Mouse (Mus musculus) liver, embryonic 16.5 days (tissue): ENCODE results near the gene Stt3b. TPM values are rescaled to one million over a fixed set of nuclear protein-coding genes. Genes with fewer than 3 reads are reported as not detected.

Experiments
- ATAC-seq: fragments of 200-750 bp; cut with Nextera tagmentation; 2 replicates; pipeline ENCODE4 v1.8.0; 2017; ENCODE audit warnings: low read depth, mild to moderate bottlenecking, moderate number of reproducible peaks, moderate library complexity
- H3K27ac ChIP-seq: fragments of 300-500 bp; sonication (generic); 2 replicates; pipeline ENCODE4 v1.5.1; 2014; ENCODE audit warnings: mild to moderate bottlenecking, low read length
- H3K27me3 ChIP-seq: fragments of 300-500 bp; sonication (generic); 2 replicates; pipeline ENCODE4 v1.6.1; 2014; ENCODE audit warnings: low read depth, low read length, mixed read lengths; ENCODE audit not compliant: control insufficient read depth, insufficient read depth
- H3K36me3 ChIP-seq: fragments of 300-500 bp; sonication (generic); 2 replicates; pipeline ENCODE4 v1.6.1; 2014; ENCODE audit warnings: mild to moderate bottlenecking; ENCODE audit not compliant: control insufficient read depth, insufficient read depth
- H3K4me1 ChIP-seq: fragments of 300-500 bp; sonication (generic); 2 replicates; pipeline ENCODE4 v1.6.1; 2014; ENCODE audit warnings: low read depth, low read length, mixed read lengths; ENCODE audit not compliant: control insufficient read depth
- H3K4me2 ChIP-seq: fragments of 300-500 bp; sonication (generic); 2 replicates; pipeline ENCODE4 v1.6.1; 2014; ENCODE audit warnings: low read depth, low read length, mixed read lengths
- H3K4me3 ChIP-seq: fragments of 300-500 bp; sonication (generic); 2 replicates; pipeline ENCODE4 v1.5.1; 2014; ENCODE audit warnings: low read depth, mild to moderate bottlenecking, low read length
- H3K9ac ChIP-seq: fragments of 300-500 bp; sonication (generic); 2 replicates; pipeline ENCODE4 v1.6.1; 2014; ENCODE audit warnings: low read depth, low read length
- H3K9me3 ChIP-seq: fragments of 300-500 bp; sonication (generic); replicated peaks from 2 replicates; pipeline ENCODE4 v1.6.1; 2016; ENCODE audit warnings: low read length; ENCODE audit not compliant: control insufficient read depth
- WGBS: fragments of 180-500 bp; shearing (Covaris S2); extraction: QIAGEN DNeasy Blood & Tissue Kit; methylation state at CpG from one replicate; pipeline ENCODE4 v1.1.7; 2014; ENCODE audit not compliant: insufficient replicate concordance; 5-methylcytosine and 5-hydroxymethylcytosine counted together
- polyA plus RNA-seq: library from polyadenylated mRNA; unstranded; fragments of >200 nt; fragmentation: Nextera tagmentation; extraction: Ambion mirVana; gene quantifications from 2 replicates; pipeline ENCODE4 v1.2.1, GENCODE M21; 2015

Stt3b gene
- polyA plus RNA-seq, 1 experiment from 2014 or later, result 62.9 TPM

DNA sequence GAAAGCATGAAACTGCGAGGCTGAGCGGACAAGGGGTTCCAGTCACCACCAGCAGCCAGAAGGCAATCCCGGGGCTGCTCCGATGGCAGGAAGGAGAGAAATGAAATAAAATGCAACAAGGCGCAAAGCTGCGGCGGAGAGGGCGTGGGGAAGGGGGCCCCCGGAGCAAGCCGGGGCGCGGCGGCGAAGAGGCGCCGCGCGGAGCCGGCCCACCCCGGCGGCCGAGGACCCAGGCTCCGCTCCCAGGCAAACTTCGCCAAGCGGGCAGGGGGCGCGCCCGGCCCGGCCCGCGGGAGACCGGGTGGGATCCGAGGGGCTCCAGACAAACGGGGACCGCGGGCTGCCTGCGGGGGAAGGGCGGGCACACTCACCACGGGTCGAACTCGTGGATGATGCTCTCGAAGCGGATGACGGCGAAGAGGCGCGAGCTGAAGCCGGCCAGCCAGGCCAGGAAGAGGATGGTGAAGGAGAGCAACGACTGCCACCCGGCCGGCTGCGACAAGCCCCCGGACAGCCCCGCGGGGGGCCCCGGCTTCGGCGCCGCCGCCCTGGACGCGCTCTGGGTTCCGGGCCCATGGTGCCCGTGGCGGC is 745 bp downstream of the Stt3b start:
- Histone ChIP-seq H3K4me3 (peak overlapping the region; percentile 99), H3K4me1 (peaks cover 41% of the 10 kb centered on the region), H3K9ac (peak overlapping the region; percentile 99), H3K27me3 (no peaks in the 10 kb centered on the region), H3K4me2 (peak overlapping the region; percentile 80), H3K27ac (peak overlapping the region; percentile 95), H3K9me3 (no peaks in the 10 kb centered on the region), H3K36me3 (no peaks in the 10 kb centered on the region)
- under 1% methylated on average over 60 of the region's 65 CpGs for WGBS
- ATAC-seq, result no peak

DNA sequence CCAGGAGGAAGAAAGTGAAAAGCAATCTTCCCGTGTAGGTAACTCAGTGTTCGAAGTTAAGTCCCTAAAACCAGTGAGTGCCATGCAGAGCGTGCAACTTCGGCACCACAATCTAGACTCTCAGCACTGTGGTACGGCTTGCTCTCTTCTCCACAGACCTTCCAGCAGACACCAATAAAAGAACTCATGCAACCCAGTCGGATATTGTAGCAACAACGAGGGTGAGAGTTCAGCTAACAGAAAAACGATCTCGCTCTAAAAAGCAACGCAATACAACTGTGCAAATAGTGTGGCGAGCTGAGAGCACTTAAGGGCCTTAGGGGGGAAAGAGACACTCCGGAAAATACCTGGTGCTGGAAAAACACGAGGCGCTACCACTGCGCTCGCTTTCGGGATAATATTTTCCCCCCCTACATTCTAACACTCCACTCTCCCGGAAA is 1.3 kb downstream of the Stt3b start:
- Histone ChIP-seq H3K36me3 (no peaks in the 10 kb centered on the region), H3K27ac (peak overlapping the region; percentile 95), H3K9me3 (no peaks in the 10 kb centered on the region), H3K4me1 (peaks cover 40% of the 10 kb centered on the region), H3K27me3 (no peaks in the 10 kb centered on the region), H3K9ac (peak overlapping the region; percentile 99), H3K4me2 (peak overlapping the region; percentile 80), H3K4me3 (peak overlapping the region; percentile 99)
- no peak for ATAC-seq
- under 1% methylated on average over 18 of the region's 18 CpGs for WGBS

DNA sequence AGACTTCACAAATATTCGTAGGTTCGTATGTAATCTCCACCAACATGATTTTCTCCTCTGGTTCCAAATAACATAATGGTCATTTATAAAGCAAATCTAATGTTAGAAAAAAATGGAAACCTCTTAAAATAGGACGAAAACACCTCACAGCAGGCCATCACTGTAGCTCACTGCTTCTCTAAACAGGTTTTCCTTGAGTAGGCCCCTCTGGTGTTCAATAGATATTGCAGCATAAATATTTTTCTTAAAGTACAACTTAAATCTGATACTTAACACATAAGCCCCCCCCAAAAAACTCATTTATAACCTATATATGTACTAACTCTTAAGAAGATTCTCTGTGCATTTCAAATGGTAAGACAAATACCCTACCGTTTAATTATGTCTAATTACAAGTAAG is 1.8 kb downstream of the Stt3b start:
- peak overlapping the region; percentile 99 for H3K4me3 ChIP-seq
- H3K27me3 ChIP-seq, result no peaks in the 10 kb centered on the region
- peaks cover 41% of the 10 kb centered on the region for H3K4me1 ChIP-seq
- H3K9me3 ChIP-seq, result no peaks in the 10 kb centered on the region
- no peak for ATAC-seq
- WGBS, result 4% methylated on average over 4 of the region's 4 CpGs
- peak overlapping the region; percentile 95; the same call in 1 of the 2 replicates for H3K27ac ChIP-seq
- no peaks in the 10 kb centered on the region for H3K36me3 ChIP-seq
- H3K4me2 ChIP-seq, result peak overlapping the region; percentile 80
- H3K9ac ChIP-seq, result peak overlapping the region; percentile 99

DNA sequence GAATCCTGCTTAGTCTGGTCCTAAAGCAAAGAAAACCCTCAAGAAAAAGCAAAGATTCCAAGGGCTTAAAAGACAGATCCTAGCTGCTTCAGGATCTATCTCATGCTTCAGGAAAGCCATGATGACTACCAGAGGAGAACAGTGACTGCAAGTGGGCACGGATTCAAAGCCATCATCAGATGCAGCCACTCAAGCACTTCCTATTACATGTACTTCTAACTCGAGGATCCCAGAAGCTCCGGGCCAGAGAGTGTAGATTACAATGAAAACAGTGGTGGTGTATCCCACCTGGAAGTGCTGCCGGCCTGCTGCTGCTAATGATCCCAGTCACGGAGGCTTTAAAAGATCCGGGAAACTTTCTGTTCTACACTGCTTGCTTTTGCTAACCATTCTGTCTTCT is 4.0 kb downstream of the Stt3b start:
- ATAC-seq, result no peak
- H3K4me2 ChIP-seq, result peak overlapping the region; percentile 80
- H3K9me3 ChIP-seq, result no peaks in the 10 kb centered on the region
- no peaks in the 10 kb centered on the region for H3K36me3 ChIP-seq
- no peaks in the 10 kb centered on the region for H3K27me3 ChIP-seq
- H3K9ac ChIP-seq, result peak overlapping the region; percentile 34; the same call in 1 of the 2 replicates
- WGBS, result 13% methylated on average over 6 of the region's 6 CpGs
- H3K4me3 ChIP-seq, result peak overlapping the region; percentile 99
- H3K27ac ChIP-seq, result peak overlapping the region; percentile 7; the same call in 1 of the 2 replicates
- peaks cover 49% of the 10 kb centered on the region for H3K4me1 ChIP-seq

DNA sequence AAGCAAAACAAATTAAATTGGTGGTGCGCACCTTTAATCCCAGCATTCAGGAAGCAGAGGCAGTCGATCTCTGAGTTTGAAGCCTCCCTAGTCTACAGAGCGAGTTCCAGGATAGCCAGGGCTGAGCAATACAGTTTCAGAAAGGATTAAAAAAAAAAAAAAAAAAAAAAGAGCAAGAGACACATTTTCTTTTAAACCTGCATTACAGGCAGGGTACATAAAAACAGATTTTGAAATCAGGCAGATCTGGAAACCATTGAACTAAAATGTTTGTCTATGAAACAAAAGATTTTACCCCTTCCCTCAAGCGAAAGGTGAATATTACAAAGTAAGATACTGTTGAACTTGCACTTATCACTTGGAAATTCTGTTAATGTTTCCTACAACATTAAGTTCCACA is 6.1 kb downstream of the Stt3b start:
- Histone ChIP-seq H3K4me1 (peaks cover 57% of the 10 kb centered on the region), H3K4me2 (no peak overlapping the region), H3K9me3 (no peaks in the 10 kb centered on the region), H3K36me3 (no peaks in the 10 kb centered on the region), H3K27ac (no peak overlapping the region), H3K9ac (no peak overlapping the region), H3K27me3 (no peaks in the 10 kb centered on the region), H3K4me3 (no peak overlapping the region)
- 53% methylated on average over 4 of the region's 4 CpGs for whole genome bisulfite sequencing
- no peak for ATAC-seq

DNA sequence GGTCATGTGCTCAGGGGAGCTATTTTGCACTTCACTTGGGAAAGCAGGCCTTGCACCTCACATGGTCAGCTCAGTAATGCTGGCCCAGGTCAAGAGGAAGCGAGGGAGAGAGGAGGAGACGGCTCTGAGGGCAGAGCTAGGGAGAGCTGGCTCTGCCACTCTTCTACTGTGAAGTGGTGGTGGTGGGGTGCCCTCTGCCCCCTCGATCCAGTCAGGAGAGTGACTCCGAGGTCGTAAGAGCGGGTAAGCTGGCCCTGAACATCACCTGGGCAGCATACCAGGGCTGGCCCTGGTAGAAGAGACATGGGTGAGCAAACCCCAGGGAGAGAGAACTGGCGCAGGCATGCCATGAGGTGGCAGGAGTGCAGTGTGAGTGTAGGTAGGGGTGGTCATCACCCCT is 8.6 kb downstream of the Stt3b start:
- Histone ChIP-seq H3K4me3 (no peak overlapping the region), H3K9me3 (no peaks in the 10 kb centered on the region), H3K4me2 (no peak overlapping the region), H3K27me3 (no peaks in the 10 kb centered on the region), H3K9ac (no peak overlapping the region), H3K36me3 (no peaks in the 10 kb centered on the region), H3K27ac (no peak overlapping the region), H3K4me1 (peaks cover 49% of the 10 kb centered on the region)
- peak; percentile 17 for ATAC-seq
- 67% methylated on average over 7 of the region's 7 CpGs for WGBS

DNA sequence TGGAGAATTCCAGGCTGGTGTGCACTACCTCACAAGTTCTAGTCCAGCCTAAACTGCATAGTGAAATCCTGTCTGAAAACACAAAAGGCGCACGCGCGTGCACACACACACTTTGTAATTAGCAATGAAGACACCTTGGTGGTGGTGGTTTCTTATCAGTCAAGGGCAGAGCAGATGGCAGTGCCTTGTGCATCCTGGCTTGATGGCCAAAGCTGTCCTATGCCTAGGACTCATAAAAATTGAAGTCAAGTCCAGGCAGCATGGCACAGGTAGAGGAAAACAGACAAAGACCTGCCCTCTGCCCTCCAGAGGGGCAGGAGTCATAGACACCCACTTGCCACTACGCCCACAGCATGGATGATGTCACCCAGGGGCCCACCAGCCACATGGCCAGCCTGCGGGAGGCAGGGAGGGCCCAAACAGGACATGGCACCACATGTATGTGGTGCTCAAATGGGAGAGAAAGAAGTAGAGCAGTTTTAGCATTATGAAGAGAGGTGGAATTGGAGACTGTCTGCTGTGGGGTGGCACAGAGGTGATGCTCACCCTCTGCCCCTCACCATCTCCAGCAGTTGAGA is 9.1 kb downstream of the Stt3b start:
- Histone ChIP-seq H3K9ac (no peak overlapping the region), H3K27ac (no peak overlapping the region), H3K9me3 (no peaks in the 10 kb centered on the region), H3K4me3 (no peak overlapping the region), H3K36me3 (no peaks in the 10 kb centered on the region), H3K4me2 (no peak overlapping the region), H3K27me3 (no peaks in the 10 kb centered on the region), H3K4me1 (peaks cover 44% of the 10 kb centered on the region)
- ATAC-seq, result peak; percentile 78
- WGBS, result 33% methylated on average over 6 of the region's 6 CpGs

DNA sequence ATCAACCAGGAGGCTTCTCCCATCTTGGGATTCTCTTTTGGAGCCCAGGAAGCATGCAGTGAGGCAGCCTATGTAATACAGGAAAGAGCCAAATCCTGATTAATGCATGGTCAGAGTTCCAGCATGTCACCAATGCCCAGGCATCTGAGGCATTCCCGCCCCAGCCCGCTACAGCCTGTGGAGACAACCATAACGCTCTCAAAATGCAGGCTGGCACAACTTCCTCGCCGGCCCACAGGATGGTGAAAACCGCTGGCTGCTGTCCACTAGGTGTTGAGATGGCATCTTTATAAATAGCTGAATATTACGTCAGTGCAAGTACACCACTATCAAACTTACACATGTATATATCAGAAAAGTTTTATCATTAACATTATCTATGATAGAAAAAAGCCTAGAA is 13.5 kb downstream of the Stt3b start:
- no peak overlapping the region for H3K4me3 ChIP-seq
- no peak overlapping the region for H3K4me2 ChIP-seq
- no peak overlapping the region for H3K27ac ChIP-seq
- H3K9ac ChIP-seq, result no peak overlapping the region
- H3K9me3 ChIP-seq, result no peaks in the 10 kb centered on the region
- H3K27me3 ChIP-seq, result no peaks in the 10 kb centered on the region
- ATAC-seq, result no peak
- H3K4me1 ChIP-seq, result peaks cover 18% of the 10 kb centered on the region
- WGBS, result 77% methylated on average over 7 of the region's 7 CpGs
- no peaks in the 10 kb centered on the region for H3K36me3 ChIP-seq

DNA sequence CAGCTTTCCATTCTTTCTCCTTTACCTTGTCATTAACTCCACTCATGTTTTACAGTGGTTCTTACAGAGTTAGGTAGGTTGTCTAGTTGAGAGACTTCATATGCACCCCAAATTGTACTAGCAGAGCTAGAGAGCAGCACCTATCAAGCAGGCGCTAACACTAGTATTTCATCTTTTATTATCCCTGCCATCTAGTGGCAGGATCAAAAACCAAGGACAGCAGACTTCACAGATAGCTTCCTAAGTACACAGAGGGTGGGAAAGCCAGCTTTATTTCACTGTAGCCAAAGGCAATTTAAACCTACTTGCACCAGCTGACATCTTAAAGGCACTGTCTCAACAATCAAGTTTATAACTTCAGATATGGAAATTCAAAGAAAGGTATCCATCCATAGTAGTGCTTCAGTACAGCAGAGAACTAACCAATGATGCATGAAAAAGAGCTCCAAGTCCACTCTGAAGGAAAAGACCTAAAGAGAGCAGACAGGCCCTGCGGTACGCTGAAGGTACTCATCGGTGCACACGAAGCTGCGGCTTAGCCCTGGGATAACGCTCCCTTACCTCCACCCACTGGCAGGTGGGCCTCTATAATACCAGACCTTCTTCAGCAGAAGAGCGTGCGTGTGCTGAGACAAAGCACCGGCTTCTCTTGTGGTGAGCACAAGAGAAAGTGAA is 16.2 kb downstream of the Stt3b start:
- no peak overlapping the region for H3K4me2 ChIP-seq
- ATAC-seq, result no peak
- H3K36me3 ChIP-seq, result no peaks in the 10 kb centered on the region
- no peak overlapping the region for H3K4me3 ChIP-seq
- H3K9me3 ChIP-seq, result no peaks in the 10 kb centered on the region
- WGBS, result 84% methylated on average over 10 of the region's 10 CpGs
- no peak overlapping the region for H3K9ac ChIP-seq
- H3K27me3 ChIP-seq, result no peaks in the 10 kb centered on the region
- peaks cover 6% of the 10 kb centered on the region for H3K4me1 ChIP-seq
- H3K27ac ChIP-seq, result no peak overlapping the region
